ENCODE assay signal across 9 mouse cellular contexts in the genomic region with DNA sequence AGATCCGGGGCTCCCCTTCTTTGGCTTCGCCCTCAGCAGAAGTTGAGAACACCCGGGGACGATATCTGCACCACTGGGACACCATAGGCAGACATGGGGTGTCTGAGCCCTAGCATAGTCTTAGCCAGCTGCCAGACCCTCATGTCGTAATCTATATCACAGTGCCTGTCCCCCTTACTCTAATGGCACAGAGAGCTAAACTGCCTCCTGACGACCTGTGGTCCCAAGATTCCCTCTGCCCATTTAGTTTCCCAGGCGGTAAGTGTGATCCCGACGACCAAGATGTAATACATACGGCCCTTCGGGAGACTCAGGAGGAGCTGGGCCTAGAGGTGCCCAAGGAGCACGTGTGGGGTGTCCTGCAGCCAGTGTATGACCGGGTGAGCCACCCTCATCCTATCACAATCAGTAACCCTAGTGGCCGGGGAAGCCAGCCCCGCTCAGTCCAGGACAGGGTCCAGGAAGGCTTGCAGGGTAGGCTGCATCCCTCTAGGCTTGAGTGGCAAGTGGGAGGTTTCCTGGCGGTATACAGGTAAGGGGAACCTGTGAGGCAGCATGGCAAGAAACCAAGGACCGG. TPM values are rescaled to one million over a fixed set of nuclear protein-coding genes. Genes with fewer than 3 reads are reported as not detected.
A peak's percentile ranks its signal among the peaks of the same experiment; 100 is the strongest.
DNase-seq lines count a peak whose midpoint lies in the region; ATAC-seq and TF ChIP-seq lines count a peak whose summit lies in the region.
"Had no signal": no experiment of that assay in that cellular context is flagged by ENCODE, and none has a peak within 500 bp of the region (broad histone marks: within the 10 kb centered on the region; RNA-seq: fewer than 3 reads in every experiment).

No protein-coding gene starts in this region.

- H3K4me1 ChIP-seq in lung, adult 2 months (ENCODE audit: control insufficient read depth, insufficient read depth, low read length) = peaks cover 5% of the 10 kb centered on the region
- peaks cover 43% of the 10 kb centered on the region for H3K4me1 ChIP-seq in embryonic facial prominence, embryonic 10.5 days
- H3K4me1 ChIP-seq in intestine, postnatal 0 days (replicated peaks; ENCODE audit: control insufficient read depth, insufficient read depth, low read length) = peaks cover 7% of the 10 kb centered on the region; the same call in 1 of the 2 replicates
- H3K4me1 ChIP-seq in neural tube, embryonic 12.5 days = peaks cover 17% of the 10 kb centered on the region

- no peak for ATAC-seq in intestine, postnatal 0 days
- peak; percentile 32 for ATAC-seq in neural tube, embryonic 12.5 days (ENCODE audit: low FRiP score, low read depth)
- no peak for ATAC-seq in erythroid progenitor cell, adult 5-6 weeks (replicated peaks; ENCODE audit: low FRiP score, poor library complexity, severe bottlenecking)

- H3K4me3 ChIP-seq in lung, adult 2 months (replicated peaks; ENCODE audit: extremely low read depth, low read depth, low read length) = peak overlapping the region; percentile 97
- peak overlapping the region; percentile 90 for H3K4me3 ChIP-seq in embryonic facial prominence, embryonic 10.5 days
- H3K4me3 ChIP-seq in intestine, postnatal 0 days (ENCODE audit: low read depth, low read length) = peak overlapping the region; percentile 59
- peak overlapping the region; percentile 65 for H3K4me3 ChIP-seq in neural tube, embryonic 12.5 days

- WGBS in lung, adult 2 months = 23% methylated on average over 17 of the region's 17 CpGs
- 20% methylated on average over 17 of the region's 17 CpGs for WGBS in embryonic facial prominence, embryonic 10.5 days
- 16% methylated on average over 17 of the region's 17 CpGs for WGBS in intestine, postnatal 0 days
- 20% methylated on average over 17 of the region's 17 CpGs for WGBS in neural tube, embryonic 12.5 days

- peak overlapping the region; percentile 72 for H3K4me2 ChIP-seq in intestine, postnatal 0 days (replicated peaks; ENCODE audit: low read depth)
- peak overlapping the region; percentile 86 for H3K4me2 ChIP-seq in neural tube, embryonic 12.5 days (replicated peaks)

- H3K27ac ChIP-seq in embryonic facial prominence, embryonic 10.5 days (replicated peaks) = peak overlapping the region; percentile 96
- peak overlapping the region; percentile 91 for H3K27ac ChIP-seq in intestine, postnatal 0 days (ENCODE audit: low read depth, low read length)
- H3K27ac ChIP-seq in neural tube, embryonic 12.5 days = peak overlapping the region; percentile 94

- no peak for TF ChIP-seq CTCF in lung, adult 2 months (IDR thresholded peaks at IDR 0.05; ENCODE audit: insufficient read depth, low read length)
- no peak for TF ChIP-seq CTCF in intestine, postnatal 0 days (IDR thresholded peaks at IDR 0.05; ENCODE audit: low read depth)

- H3K36me3 ChIP-seq in embryonic facial prominence, embryonic 10.5 days (replicated peaks) = peaks cover 17% of the 10 kb centered on the region
- H3K36me3 ChIP-seq in intestine, postnatal 0 days (ENCODE audit: control insufficient read depth, insufficient read depth) = peaks cover 9% of the 10 kb centered on the region
- peaks cover 12% of the 10 kb centered on the region for H3K36me3 ChIP-seq in neural tube, embryonic 12.5 days

- no peaks in the 10 kb centered on the region for H3K9me3 ChIP-seq in embryonic facial prominence, embryonic 10.5 days
- H3K9me3 ChIP-seq in intestine, postnatal 0 days (ENCODE audit: control insufficient read depth) = no peaks in the 10 kb centered on the region
- no peaks in the 10 kb centered on the region for H3K9me3 ChIP-seq in neural tube, embryonic 12.5 days

- TF ChIP-seq POLR2A in lung, adult 2 months (IDR thresholded peaks at IDR 0.05; ENCODE audit: borderline replicate concordance, extremely low read depth, low read depth, low read length) = no peak

- peak overlapping the region; percentile 60 for H3K9ac ChIP-seq in intestine, postnatal 0 days (ENCODE audit: low read depth, low read length)
- H3K9ac ChIP-seq in neural tube, embryonic 12.5 days = peak overlapping the region; percentile 89

- H3K27me3 ChIP-seq in embryonic facial prominence, embryonic 10.5 days (replicated peaks; ENCODE audit: low read depth, poor library complexity, severe bottlenecking) = peaks cover 13% of the 10 kb centered on the region; the same call in 1 of the 2 replicates
- H3K27me3 ChIP-seq in intestine, postnatal 0 days (replicated peaks; ENCODE audit: control insufficient read depth, insufficient read depth, low read length) = no peaks in the 10 kb centered on the region
- no peaks in the 10 kb centered on the region for H3K27me3 ChIP-seq in neural tube, embryonic 12.5 days (replicated peaks)

- DNase-seq in lung, adult 2 months = no peak
- no peak for DNase-seq in lung, postnatal 4 days
- peak; percentile 55 for DNase-seq in embryonic facial prominence, embryonic 10.5 days (ENCODE audit: low spot score)
- no peak for DNase-seq in adrenal gland, adult 2 months
- no peak for DNase-seq in layer of hippocampus, postnatal 10 days (ENCODE audit: low spot score in 2 of 2)

RNA-seq across cellular contexts. Expression of gene Gm49405, which starts 0.6 kb away (rescaled TPM):
- 1.7 and 1.8 TPM in 2 replicates for polyA plus RNA-seq in lung, adult 2 months (2012; rRNA removed)
- polyA plus RNA-seq in embryonic facial prominence, embryonic 10.5 days (2016; fragmentation: Nextera tagmentation; extraction: Ambion mirVana) = 4.5 and 4.6 TPM in 2 replicates
- polyA plus RNA-seq in intestine, postnatal 0 days (2015; fragmentation: Nextera tagmentation; extraction: Ambion mirVana) = 0.42 and 0.44 TPM in 2 replicates
- polyA plus RNA-seq in neural tube, embryonic 12.5 days (2016; fragmentation: Nextera tagmentation; extraction: Ambion mirVana) = 4.3 TPM in 2 replicates
- total RNA-seq in adrenal gland, adult 2 months (2021) = under 1 TPM; 0.55 to 0.69 TPM
- polyA plus RNA-seq in adrenal gland, adult 2 months (2012; rRNA removed) = 1.3 and 2.0 TPM in 2 replicates
- 1 to 10 TPM; 1.7 TPM for total RNA-seq in layer of hippocampus, postnatal 10 days (2021)
- not detected in 2 replicates for total RNA-seq in erythroid progenitor cell, adult 5-6 weeks (2015; ENCODE audit: low replicate concordance)
- 0.90 TPM in 1 of 2 replicates, not detected in the other for total RNA-seq in erythroid progenitor cell, adult 5-6 weeks (2017; ENCODE audit: low replicate concordance)

RNA-seq across cellular contexts. Expression of gene Nudt8, which starts 0.7 kb away (rescaled TPM):
- 7.6 and 13.3 TPM in 2 replicates for polyA plus RNA-seq in lung, adult 2 months (2012; rRNA removed)
- 30.6 and 31.6 TPM in 2 replicates for polyA plus RNA-seq in embryonic facial prominence, embryonic 10.5 days (2016; fragmentation: Nextera tagmentation; extraction: Ambion mirVana)
- polyA plus RNA-seq in intestine, postnatal 0 days (2015; fragmentation: Nextera tagmentation; extraction: Ambion mirVana) = 31.7 and 32.9 TPM in 2 replicates
- polyA plus RNA-seq in neural tube, embryonic 12.5 days (2016; fragmentation: Nextera tagmentation; extraction: Ambion mirVana) = 20.6 and 22.8 TPM in 2 replicates
- total RNA-seq in adrenal gland, adult 2 months (2021) = 10 to 100 TPM; 25.1 to 27.0 TPM
- polyA plus RNA-seq in adrenal gland, adult 2 months (2012; rRNA removed) = 36.7 and 65.9 TPM in 2 replicates
- 1 to 10 TPM; 9.0 to 9.4 TPM for total RNA-seq in layer of hippocampus, postnatal 10 days (2021)
- total RNA-seq in erythroid progenitor cell, adult 5-6 weeks (2015; ENCODE audit: low replicate concordance) = not detected in 2 replicates
- total RNA-seq in erythroid progenitor cell, adult 5-6 weeks (2017; ENCODE audit: low replicate concordance) = 1.4 TPM in 1 of 2 replicates, not detected in the other

RNA-seq across cellular contexts. Expression of gene Doc2g, which starts 2.1 kb away (rescaled TPM):
- polyA plus RNA-seq in lung, adult 2 months (2012; rRNA removed) = 12.6 and 18.0 TPM in 2 replicates
- 4.7 and 5.7 TPM in 2 replicates for polyA plus RNA-seq in embryonic facial prominence, embryonic 10.5 days (2016; fragmentation: Nextera tagmentation; extraction: Ambion mirVana)
- polyA plus RNA-seq in intestine, postnatal 0 days (2015; fragmentation: Nextera tagmentation; extraction: Ambion mirVana) = 0.64 and 0.89 TPM in 2 replicates
- polyA plus RNA-seq in neural tube, embryonic 12.5 days (2016; fragmentation: Nextera tagmentation; extraction: Ambion mirVana) = 4.5 and 6.0 TPM in 2 replicates
- total RNA-seq in adrenal gland, adult 2 months (2021) = 1 to 10 TPM; 1.1 to 1.8 TPM
- polyA plus RNA-seq in adrenal gland, adult 2 months (2012; rRNA removed) = 6.2 and 9.3 TPM in 2 replicates
- total RNA-seq in layer of hippocampus, postnatal 10 days (2021) = 1 to 10 TPM; 2.9 to 3.3 TPM
- 0.42 TPM in 1 of 2 replicates, not detected in the other for total RNA-seq in erythroid progenitor cell, adult 5-6 weeks (2015; ENCODE audit: low replicate concordance)
- 3.0 TPM in 1 of 2 replicates, not detected in the other for total RNA-seq in erythroid progenitor cell, adult 5-6 weeks (2017; ENCODE audit: low replicate concordance)

RNA-seq across cellular contexts. Expression of gene Tbx10, which starts 8.5 kb away (rescaled TPM):
- 0.06 TPM in 1 of 2 replicates, not detected in the other for polyA plus RNA-seq in lung, adult 2 months (2012; rRNA removed)
- polyA plus RNA-seq in embryonic facial prominence, embryonic 10.5 days (2016; fragmentation: Nextera tagmentation; extraction: Ambion mirVana) = 0.21 and 1.0 TPM in 2 replicates
- 0.59 and 0.61 TPM in 2 replicates for polyA plus RNA-seq in intestine, postnatal 0 days (2015; fragmentation: Nextera tagmentation; extraction: Ambion mirVana)
- polyA plus RNA-seq in neural tube, embryonic 12.5 days (2016; fragmentation: Nextera tagmentation; extraction: Ambion mirVana) = not detected in 2 replicates
- total RNA-seq in adrenal gland, adult 2 months (2021) = not detected
- not detected in 2 replicates for polyA plus RNA-seq in adrenal gland, adult 2 months (2012; rRNA removed)
- total RNA-seq in layer of hippocampus, postnatal 10 days (2021) = not detected
- not detected in 2 replicates for total RNA-seq in erythroid progenitor cell, adult 5-6 weeks (2015; ENCODE audit: low replicate concordance)
- not detected in 2 replicates for total RNA-seq in erythroid progenitor cell, adult 5-6 weeks (2017; ENCODE audit: low replicate concordance)
- total RNA-seq: common myeloid progenitor, adult 5-6 weeks had no signal

RNA-seq across cellular contexts. Expression of gene Ndufv1, which starts 11.6 kb away (rescaled TPM):
- 99.4 and 127 TPM in 2 replicates for polyA plus RNA-seq in lung, adult 2 months (2012; rRNA removed)
- polyA plus RNA-seq in embryonic facial prominence, embryonic 10.5 days (2016; fragmentation: Nextera tagmentation; extraction: Ambion mirVana) = 211 and 217 TPM in 2 replicates
- 244 and 255 TPM in 2 replicates for polyA plus RNA-seq in intestine, postnatal 0 days (2015; fragmentation: Nextera tagmentation; extraction: Ambion mirVana)
- 201 and 209 TPM in 2 replicates for polyA plus RNA-seq in neural tube, embryonic 12.5 days (2016; fragmentation: Nextera tagmentation; extraction: Ambion mirVana)
- 100 to 1,000 TPM; 260 to 445 TPM for total RNA-seq in adrenal gland, adult 2 months (2021)
- 145 and 150 TPM in 2 replicates for polyA plus RNA-seq in adrenal gland, adult 2 months (2012; rRNA removed)
- total RNA-seq in layer of hippocampus, postnatal 10 days (2021) = 100 to 1,000 TPM; 197 to 207 TPM
- total RNA-seq in erythroid progenitor cell, adult 5-6 weeks (2015; ENCODE audit: low replicate concordance) = 77.1 and 96.6 TPM in 2 replicates
- 161 and 207 TPM in 2 replicates for total RNA-seq in erythroid progenitor cell, adult 5-6 weeks (2017; ENCODE audit: low replicate concordance)
